Mouse (Mus musculus) adrenal gland, postnatal 10 days (tissue): ENCODE measurements around the gene Mapkapk5. TPM values are rescaled to one million over a fixed set of nuclear protein-coding genes. Genes with fewer than 3 reads are reported as not detected.
"Not testable (repeated sequence)": the region's sequence is repeated elsewhere in the genome, so short reads cannot be mapped to it uniquely, and the experiment has no call there.

ENCODE experiments used
- DNase-seq: peaks from one replicate; pipeline ENCODE4 v3.0.0; 2021; ENCODE audit warnings: mixed read lengths
- total RNA-seq, 2 experiments: library from RNA; stranded (reverse); gene quantifications; 2 replicates each; pipeline ENCODE4 v1.2.3; 2021

Mapkapk5 gene
- total RNA-seq, 2 experiments from 2014 or later: 82.2 to 90.6 TPM

- peak; percentile 94 for DNase-seq
Observed at GRCm38 (mm10) chr5:121564468-121564895, 18.8 kb upstream of the Mapkapk5 start.

GRCm38 (mm10) chr5:121562436-121562835 lies 16.7 kb upstream of the Mapkapk5 start:
- no peak for DNase-seq

- DNase-seq: no peak
Observed at GRCm38 (mm10) chr5:121549196-121549595, 3.5 kb upstream of the Mapkapk5 start.

- no peak for DNase-seq
Observed at GRCm38 (mm10) chr5:121547084-121547483, 1.4 kb upstream of the Mapkapk5 start.

DNA sequence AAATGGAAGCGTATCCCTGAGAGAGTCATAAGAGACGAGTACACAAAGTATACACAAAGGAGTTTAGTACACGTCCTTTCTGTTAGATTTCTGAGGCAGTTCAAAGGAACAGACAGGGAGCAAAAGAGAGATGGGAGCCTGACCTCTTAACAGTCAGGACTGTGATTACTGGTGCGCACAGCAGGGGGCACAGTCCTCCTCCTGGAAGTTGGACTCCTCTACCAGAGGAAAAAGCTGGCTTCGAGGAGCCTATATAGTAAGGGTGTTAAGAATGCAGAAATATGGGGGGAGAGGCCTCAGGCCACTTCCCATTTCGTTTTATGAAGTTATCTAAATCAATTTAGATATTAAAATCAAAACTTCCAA lies 808 bp upstream of the Mapkapk5 start:
- peak; percentile 75 for DNase-seq

- peak; percentile 68 for DNase-seq
Observed at GRCm38 (mm10) chr5:121544910-121545792, 554 bp downstream of the Mapkapk5 start, which contains the start of the genes Adam1a and Gm42878. TSS of gene Adam1a (minus strand) at chr5:121545482. TSS of gene Gm42878 (minus strand) at chr5:121545482.

GRCm38 (mm10) chr5:121543370-121543769 lies 2.3 kb downstream of the Mapkapk5 start:
- DNase-seq: no peak

DNA sequence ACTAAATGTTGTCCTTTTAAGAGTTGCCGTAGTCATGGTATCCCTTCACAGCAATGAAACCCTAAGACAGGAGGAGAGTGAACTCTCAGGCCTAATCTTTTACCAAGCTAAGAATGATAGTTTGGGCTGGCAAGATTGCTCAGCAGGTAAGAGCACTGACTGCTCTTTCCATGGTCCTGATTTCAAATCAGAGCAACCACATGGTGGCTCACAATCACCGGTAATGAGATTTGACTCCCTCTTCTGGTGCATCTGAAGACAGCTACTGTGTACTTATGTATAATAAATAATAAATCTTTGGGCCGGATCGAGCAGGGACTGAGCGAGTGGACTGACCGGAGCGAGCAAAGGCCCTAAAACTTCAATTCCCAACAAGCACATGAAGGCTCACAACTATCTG lies 4.5 kb downstream of the Mapkapk5 start:
- no peak for DNase-seq

DNA sequence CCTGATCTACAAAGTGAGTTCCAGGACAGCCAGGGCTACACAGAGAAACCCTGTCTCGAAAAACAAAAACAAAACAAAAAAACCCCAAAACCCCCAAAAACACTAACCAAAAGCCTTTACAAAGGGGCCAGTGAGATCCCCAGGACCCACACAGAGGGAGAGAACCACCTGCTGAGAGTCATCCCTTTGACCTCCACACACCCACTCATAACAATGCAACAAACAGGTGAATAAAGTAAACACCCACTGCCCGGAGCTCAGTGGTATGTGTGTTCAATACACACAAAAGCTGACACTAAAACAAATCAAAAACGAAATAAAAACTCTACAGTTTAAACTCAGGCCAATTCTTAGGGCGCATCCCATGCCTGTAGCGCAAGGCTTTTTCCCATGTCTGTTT lies 5.6 kb downstream of the Mapkapk5 start:
- DNase-seq: no peak

DNA sequence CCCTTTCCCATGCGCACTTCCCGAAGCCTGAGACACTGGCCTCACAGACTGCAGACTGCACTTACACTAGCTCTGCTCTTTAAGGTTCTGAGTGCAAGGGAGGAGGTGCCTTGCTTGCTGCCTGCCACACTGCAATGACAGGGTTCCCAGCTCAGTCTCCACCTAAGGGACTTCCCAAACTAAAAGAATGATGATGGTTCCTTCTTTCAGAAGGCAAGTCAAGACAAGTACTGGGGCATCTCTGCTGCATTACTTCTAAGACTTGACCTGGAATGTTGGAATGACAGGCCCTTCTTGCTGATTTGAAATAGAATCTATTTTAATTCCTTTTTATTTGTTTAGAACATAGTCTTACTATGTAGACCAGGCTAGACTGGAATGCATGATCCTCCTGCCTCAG lies 8.1 kb downstream of the Mapkapk5 start:
- DNase-seq: no peak

DNA sequence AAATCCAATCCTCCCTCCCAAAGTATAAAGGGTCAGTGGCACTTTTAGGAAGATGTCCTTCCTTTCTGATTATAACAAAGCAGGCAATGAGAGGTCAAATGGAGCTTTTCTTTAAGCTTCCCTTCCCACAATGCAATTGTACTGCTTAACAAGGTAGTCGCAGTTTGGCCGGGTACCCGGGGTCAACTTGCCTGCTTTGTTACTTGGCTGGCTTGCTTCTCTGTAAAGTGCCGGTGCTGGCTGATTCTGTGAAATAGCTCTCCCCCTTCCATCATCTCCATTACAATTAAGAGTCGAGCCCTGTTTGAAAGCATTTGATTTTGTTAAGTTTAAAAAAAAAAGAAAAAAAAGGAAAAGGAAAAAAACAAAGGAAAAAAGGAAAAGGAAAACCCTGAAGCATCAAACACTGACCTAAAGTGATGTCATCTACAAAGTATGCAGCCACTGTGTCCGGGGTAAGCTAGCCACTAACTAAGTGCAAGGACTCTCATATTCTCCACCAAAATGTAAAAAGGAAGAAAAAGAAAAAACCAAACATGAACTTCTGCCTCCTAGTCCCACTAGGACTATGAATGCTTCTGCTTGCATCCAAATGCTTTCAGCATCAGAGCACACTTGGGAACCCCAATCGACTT lies 8.7 kb downstream of the Mapkapk5 start:
- no peak for DNase-seq

DNA sequence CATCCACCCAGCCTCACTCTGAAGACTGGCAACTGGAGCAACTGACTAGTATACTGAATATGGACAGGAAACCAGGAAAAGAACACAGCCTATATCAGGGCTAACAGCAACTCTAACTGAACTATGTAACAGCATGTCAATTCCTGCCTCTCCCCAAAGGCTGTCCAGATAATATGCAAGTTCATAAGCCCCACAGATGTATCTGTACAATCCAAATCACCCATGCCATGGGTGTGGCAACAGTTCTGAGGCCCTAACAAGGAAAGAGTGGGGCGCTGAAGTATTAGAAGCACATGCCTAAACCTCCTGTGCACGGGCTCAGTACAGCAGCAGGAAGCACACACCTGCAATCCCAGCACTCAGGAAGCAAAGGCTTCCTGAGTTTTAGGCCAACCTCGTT lies 10.6 kb downstream of the Mapkapk5 start:
- no peak for DNase-seq

GRCm38 (mm10) chr5:121534521-121534920 lies 11.2 kb downstream of the Mapkapk5 start:
- no peak for DNase-seq

GRCm38 (mm10) chr5:121526961-121527360 lies 18.7 kb downstream of the Mapkapk5 start:
- peak; percentile 45 for DNase-seq

DNA sequence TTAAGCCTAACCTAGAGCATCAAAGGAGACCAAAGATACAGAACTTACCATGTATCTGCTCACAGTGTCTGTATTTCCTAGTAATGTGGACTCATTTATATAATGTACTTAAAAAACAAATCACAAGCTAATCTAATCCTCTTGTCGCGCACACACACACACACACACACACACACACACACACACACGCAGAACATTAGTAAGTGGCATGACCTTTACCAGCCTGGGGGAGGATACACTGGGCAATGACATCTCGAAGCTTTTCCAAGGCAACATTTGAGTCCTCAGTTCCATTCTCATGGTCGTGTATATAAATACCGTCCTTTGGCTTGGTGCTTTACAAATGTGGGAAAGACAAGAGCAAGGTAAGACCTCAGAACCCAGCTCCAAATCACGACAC lies 19.2 kb downstream of the Mapkapk5 start:
- DNase-seq: peak; percentile 53

GRCm38 (mm10) chr5:121525774-121526450 lies 19.8 kb downstream of the Mapkapk5 start:
- DNase-seq: no peak

GRCm38 (mm10) chr5:121519758-121520157 lies 25.9 kb downstream of the Mapkapk5 start:
- DNase-seq: not testable (repeated sequence)

DNA sequence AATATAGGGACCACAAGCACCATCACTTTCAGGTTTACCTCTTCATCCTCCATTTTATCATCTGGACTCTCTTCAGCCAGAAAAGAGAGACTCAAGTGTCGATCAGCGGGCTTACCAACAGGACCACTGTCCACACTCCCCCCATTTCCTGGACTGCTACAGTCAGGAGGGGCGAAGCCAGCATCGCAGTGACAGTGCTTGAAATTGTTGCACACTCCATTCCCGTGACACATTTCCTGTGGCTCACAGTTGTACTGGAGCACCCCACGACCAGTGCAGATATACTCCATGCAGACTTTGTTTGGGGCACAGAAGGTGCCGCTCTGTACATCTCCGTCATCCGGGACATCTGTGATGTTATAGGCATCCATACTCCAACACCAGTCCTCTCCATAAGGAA lies 26.7 kb downstream of the Mapkapk5 start:
- no peak for DNase-seq

GRCm38 (mm10) chr5:121510009-121510408 lies 35.7 kb downstream of the Mapkapk5 start:
- no peak for DNase-seq

- DNase-seq: no peak
Observed at GRCm38 (mm10) chr5:121506846-121507245, 38.9 kb downstream of the Mapkapk5 start.

DNA sequence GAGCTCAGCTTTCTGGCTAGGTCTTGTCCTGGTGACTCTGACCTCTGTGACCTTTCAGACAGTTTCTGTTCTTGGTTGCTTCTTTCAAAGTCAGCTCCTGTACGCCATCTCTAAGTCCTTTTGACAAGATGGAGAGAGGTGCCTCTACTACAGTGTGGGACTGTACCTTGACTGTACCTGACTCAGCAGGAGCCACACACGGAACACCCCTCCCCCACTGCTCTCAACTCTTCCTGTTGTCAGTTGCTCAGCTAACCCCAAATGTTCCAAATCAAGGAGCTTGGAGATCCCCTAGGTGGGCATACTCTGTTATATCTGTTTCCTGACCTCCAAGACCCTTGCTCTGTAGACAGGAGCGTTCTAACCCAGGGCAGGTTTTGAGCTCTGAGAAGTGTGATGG lies 42.5 kb downstream of the Mapkapk5 start, which contains the start of gene Adam1b:
TSS of gene Adam1b (minus strand) at position 205 of the 400 bp plus-strand sequence.
- no peak for DNase-seq

DNA sequence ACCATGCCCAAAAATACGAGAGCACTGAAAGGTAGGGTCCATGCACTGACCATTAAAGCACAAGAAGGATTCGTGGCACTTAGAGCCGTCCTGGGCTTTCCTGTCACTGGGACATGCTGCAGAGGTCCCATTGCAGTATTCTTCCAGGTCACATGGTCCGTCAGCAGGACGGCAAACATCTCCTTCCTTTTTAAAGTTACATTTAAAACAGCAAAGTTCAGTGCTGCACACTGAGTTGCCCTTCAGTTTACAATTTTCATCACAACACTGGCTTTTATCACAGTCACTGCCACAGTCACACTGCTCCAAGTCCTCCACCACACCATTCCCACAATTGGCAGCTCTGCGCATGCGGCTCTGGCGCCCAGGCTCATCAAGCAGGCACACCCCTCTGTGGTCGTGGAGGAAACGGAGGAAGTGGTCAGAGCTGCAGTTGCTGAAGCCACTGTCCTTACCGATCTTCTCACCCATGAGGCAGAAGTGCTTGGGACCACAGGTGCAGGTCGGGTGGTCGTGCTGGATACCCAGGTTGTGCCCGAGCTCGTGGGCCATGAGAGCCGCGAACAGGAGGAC lies 44.2 kb downstream of the Mapkapk5 start:
- not testable (repeated sequence) for DNase-seq
